Mouse (Mus musculus) left cerebral cortex, postnatal 25 days (tissue): Measurements from ENCODE around the gene Hoxb1. TPM values are rescaled to one million over a fixed set of nuclear protein-coding genes. Genes with fewer than 3 reads are reported as not detected.

ENCODE experiments used
- DNase-seq, 2 experiments: peaks; one replicate each; pipeline ENCODE4 v3.0.0; 2022; ENCODE audit warnings: low spot score in 2 of 2, mixed read lengths in 1 of 2
- intact Hi-C: fragments of 180-260 bp; cut with DNase I; formaldehyde crosslinking; loops from one replicate; pipeline ENCODE4 v1.15.1; 2025
- total RNA-seq, 2 experiments: library from RNA; stranded (reverse); gene quantifications; 2 replicates each; pipeline ENCODE4 v1.2.3; 2021

Hoxb1 gene
- total RNA-seq: not detected

DNA sequence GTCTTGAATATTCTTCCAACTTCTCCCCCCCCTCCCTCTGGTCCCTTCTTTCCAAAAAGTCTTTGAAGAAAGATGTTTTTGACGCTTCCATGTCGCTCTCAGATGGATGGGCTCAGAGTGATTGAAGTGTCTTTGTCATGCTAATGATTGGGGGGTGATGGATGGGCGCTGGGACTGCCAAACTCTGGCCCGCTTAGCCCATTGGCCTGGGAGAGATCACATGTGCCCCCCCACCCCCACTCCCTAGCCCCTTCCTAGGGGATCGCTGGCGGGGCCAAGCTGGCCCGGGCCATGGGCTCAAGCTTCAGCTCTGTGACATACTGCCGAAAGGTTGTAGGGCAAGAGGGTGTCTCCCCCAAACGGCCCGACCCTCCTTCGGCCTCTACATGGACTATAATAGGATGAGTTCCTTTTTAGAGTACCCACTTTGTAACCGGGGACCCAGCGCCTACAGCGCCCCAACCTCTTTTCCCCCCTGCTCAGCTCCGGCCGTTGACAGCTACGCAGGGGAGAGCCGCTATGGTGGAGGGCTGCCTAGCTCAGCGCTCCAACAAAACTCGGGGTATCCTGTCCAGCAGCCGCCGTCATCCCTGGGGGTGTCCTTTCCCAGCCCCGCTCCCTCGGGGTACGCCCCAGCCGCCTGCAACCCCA is at the start of gene Hoxb1:
TSS of gene Hoxb1 (plus strand) at position 312 of the 651 bp plus-strand sequence.
- intact Hi-C loops: no loop called here
- DNase-seq: no peak

DNA sequence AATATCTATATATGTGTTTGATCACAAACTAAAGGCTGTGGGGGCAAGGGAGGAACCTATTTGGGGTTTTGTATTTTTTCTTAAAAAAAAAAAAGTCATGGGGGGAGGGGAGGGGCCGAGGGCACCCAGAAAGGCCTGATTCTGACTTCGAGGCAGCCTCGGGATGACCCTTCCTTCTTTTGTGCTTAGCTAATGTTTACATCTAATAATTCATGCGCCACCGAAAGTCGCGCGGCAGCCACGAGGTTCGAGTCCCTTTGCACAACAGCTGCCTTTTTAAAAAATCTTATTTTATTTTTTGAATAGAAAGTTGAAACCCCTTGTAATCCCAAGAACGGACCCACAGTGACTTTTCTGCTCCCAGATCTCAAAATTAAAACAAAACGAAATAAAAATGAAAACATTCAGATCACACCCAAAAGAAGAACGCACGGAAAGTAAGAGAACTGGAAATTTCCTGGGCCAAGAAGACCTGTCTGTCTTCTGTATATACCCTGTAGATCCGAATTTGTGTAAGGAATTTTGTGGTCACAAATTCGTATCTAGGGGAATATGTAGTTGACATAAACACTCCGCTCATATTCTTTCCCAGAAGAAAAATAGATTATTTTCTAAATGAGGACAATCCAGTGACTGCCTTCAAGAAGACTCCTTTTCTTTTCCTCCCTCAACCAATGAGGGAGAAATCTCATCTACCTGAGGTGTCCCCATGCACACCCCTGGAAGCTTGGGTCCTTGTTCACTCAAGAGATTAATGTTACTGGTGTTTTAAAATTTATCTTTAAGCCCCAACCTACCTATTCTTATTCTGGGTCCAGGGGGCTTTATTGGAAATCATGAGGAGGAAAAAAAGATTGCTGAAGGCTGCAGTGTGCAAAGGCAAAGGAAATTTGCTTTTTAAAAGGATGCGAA is 48.6 kb upstream of the Hoxb1 start:
- intact Hi-C loops: no loop called here
- DNase-seq: no peak

DNA sequence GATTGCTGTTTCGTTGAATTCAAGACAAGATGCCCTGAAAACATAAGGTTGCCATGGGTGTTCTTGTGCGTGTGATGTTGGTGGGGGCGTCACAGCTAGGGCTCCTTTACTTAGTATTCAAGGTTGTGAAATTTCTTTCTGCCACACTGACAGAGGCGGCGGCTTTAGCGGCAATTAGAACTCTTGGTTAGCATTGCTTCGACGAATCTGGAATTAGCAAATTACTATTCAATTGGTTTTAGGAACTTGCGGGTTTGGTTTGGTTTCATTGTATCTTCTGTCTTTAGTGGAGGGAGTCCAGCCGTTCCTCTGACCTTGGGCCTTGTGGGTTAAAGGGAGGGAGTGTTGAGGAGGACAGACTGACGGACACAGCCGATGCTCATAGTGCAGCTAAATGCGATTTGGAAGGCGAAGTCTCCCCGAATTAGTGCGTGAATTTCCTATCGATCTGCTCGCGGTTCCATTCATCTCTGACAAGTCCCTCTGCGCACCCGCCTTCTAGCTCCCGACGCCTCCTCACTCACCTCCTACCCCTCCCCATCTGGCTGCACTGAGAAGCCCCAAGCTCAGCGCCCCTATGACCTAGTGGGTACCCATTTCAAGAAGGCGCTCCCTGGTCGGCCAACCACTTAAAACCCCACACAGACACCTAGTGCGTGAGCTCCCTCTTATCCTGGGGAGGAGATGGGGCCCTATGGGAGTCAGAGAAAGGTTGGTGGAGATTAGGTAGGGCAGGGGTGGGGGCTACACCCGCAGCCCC is 47.8 kb upstream of the Hoxb1 start, which contains the start of gene Hoxb4:
TSS of gene Hoxb4 (plus strand) at position 660 of the 760 bp plus-strand sequence.
- DNase-seq: no peak
- intact Hi-C loops: no loop called here

DNA sequence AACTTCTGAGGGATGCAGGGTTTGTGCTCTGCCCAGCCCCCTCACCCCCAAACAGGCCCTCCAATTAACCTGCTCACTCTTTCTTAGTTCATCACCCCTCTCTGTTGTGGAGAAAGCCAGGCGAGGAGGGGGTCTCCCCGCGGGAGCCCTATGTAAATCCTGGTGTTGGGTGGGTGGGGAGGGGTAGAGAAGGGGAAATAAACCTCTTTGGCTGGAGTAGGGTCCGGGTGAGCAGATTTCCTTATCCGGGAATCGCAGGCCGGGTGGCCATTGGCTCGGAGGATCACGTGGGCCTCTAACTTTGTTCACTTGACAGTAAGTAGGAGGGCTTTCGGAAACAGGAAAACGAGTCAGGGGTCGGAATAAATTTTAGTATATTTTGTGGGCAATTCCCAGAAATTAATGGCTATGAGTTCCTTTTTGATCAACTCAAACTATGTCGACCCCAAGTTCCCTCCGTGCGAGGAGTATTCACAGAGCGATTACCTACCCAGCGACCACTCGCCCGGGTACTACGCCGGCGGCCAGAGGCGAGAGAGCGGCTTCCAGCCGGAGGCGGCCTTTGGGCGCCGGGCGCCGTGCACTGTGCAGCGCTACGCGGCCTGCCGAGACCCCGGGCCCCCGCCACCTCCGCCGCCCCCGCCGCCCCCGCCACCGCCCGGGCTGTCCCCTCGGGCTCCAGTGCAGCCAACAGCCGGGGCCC is 47.0 kb upstream of the Hoxb1 start:
- intact Hi-C loops: no loop called here
- DNase-seq: no peak

DNA sequence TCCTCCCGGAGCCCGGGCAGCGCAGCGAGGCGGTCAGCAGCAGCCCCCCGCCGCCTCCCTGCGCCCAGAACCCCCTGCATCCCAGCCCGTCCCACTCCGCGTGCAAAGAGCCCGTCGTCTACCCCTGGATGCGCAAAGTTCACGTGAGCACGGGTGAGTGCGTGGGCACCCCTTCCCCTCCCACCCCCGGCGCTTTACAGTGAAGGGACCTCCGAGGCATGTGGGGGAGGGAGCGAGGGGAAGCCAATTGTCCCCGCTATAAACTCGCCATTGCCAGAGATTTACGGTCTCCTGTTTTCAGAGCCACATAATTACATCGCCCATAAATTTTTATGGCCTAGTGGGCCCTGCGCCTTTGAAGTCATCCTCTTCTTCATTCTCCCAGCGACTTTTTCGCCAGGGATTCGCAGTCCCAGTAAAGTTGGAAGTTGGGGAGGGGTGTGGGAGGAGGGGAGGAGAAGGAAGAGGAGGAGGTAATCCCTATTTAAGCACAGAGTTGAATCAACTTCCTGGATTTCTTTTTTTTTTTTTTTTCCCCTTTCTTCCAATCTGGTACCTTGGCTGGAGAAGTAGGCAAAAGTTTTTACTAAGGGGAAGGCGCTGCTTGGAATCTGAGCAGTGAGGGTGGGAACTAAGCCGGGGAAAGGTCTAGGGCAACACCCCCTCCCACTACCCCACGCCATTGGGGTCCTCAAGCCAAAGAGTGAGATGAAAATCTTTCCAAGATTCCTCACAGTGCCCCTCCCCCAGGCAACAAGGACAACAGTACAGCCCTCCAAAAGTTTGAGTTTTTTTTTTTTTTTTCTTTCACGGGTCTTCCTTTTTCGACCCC is 46.3 kb upstream of the Hoxb1 start:
- intact Hi-C loops: no loop called here
- no peak for DNase-seq

DNA sequence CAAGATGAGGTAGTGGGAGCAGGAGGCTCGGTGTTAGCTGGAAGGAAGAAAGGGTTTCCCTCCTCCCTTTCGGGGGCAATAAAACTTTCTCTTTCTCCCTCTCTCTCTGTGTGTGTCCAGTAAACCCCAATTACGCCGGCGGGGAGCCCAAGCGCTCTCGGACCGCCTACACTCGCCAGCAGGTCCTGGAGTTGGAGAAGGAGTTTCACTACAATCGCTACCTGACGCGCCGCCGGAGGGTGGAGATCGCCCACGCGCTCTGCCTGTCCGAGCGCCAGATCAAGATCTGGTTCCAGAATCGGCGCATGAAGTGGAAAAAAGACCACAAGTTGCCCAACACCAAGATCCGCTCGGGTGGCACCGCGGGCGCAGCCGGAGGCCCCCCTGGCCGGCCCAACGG is 45.6 kb upstream of the Hoxb1 start:
- intact Hi-C loops: loop anchor here (10.0 kb wide), 1 partner anchor 145 kb away; no protein-coding TSS in a partner anchor
- no peak for DNase-seq

DNA sequence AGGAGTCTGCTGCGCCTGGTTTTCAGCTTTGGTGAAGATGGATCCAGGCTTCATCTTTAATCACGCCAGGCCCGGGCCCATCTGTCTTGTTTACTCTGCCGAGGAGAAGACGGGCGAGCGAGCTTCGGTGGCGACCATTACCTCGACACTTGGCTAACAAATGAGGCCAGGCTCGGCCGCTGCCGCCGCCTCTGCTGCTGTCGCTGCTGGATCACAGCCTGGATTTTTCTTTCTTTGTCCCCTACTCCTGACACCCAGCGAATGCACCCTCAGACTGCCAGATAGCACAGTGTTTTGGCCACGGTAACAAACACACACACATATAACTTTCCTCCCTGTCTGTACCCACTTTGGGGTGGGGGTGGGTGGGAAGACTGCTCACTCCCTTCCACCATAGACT is 44.9 kb upstream of the Hoxb1 start:
- intact Hi-C loops: loop anchor here (10.0 kb wide), 1 partner anchor 146 kb away; no protein-coding TSS in a partner anchor
- no peak for DNase-seq

DNA sequence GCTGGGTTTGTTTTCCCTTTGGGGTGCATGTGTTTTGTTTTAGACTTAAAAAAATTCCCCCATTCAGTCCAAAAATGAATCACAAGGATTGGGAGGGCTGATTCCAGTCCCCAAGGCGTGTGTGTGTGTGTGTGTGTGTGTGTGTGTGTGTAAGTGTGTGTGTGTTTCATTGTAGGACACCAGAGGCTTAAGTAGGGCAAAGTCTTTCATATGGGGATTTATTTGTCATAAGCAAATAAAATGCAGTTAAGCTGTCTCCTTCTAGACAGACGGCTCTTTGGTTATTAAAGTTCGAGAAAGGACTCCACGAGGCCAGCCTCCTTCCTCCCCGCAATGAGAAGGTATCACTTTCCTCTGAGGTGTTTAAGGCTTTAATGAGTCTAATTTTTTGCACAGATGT is 43.7 kb upstream of the Hoxb1 start:
- intact Hi-C loops: loop anchor here (10.0 kb wide), 1 partner anchor 147 kb away; no protein-coding TSS in a partner anchor
- DNase-seq: no peak

DNA sequence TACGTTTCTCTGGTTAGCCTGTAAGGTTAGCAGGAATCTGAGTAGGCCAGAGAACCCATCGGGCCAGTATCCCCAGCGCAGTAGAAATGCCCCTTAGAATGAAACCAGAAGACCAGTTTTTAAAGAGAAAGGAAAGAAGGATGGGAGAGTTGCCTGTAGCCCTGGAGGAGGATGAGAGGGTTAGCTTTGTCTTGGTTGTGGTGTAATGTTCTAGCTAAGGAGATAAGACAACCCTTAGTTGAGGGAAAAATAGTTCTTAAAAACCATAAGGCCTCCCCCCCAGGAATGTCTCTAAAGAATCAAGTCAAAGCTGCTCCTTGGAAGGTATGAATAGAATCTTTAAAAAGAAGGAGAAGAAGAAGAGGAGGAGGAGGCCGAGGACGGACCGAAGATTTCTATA is 42.8 kb upstream of the Hoxb1 start:
- intact Hi-C loops: loop anchor here (10.0 kb wide), 1 partner anchor 148 kb away; no protein-coding TSS in a partner anchor
- DNase-seq: no peak

DNA sequence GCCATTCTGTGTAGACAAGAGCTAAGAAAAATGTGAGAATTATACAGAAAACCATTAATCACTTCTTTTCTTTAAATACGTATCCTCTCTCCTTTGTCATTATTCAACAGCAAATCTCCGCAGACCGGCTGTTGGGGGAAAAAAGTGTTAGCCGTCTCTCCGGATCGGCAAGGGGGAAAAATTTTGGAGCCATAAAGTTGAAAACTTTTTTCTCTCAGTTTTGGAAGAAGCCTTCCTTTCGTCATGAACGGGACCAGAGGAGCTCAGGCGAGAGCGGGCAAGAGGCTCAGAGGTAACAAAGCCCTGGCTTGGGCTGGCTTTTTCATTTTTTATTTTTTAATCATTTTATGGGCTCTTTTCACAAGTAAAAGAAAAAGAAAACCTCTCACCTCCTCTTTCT is 42.4 kb upstream of the Hoxb1 start, which contains the start of gene Hoxb3:
TSS of gene Hoxb3 (plus strand) at position 173 of the 400 bp plus-strand sequence.
- DNase-seq: no peak
- intact Hi-C loops: loop anchor here (10.0 kb wide), 1 partner anchor 148 kb away; no protein-coding TSS in a partner anchor

DNA sequence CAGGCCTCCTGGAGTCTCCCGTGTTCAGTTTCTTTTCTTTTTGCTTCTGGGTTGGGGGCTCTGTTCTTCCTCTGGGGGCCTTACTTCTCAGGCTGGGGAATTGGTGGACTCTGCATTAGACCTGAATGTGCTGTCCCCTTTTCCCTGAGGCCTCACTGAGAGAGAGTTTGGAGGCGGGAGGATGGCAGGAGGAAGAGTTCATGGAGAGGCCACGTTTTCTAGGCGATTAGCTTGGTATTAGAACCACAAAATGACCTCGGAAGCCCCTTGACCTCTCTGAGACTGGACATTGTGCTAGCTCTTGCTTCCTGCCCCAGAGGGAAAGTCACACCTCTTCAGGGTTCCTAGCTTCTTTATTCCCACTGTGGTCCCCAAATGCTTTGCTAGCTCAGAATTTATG is 41.4 kb upstream of the Hoxb1 start:
- no peak for DNase-seq
- intact Hi-C loops: loop anchor here (10.0 kb wide), 1 partner anchor 149 kb away; no protein-coding TSS in a partner anchor

DNA sequence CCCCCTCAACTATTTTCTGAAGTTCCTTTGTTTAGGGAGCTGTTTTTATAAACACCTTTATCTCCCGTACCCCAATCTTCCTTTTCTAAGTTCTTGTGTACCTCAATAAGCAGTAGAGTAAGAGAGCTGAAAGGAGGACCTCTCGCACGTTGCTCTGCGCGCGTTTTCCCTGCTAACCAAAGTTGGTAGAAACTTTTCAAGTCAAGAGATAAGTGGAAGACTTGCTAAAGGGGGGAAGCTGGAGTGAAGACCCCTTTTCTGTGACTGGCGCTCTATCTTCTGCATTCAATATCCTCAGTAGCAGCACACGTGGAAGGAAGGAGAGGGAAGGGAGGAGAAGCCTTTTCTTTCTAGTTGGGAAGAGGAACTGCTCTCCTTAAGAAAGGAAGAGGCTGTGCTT is 40.6 kb upstream of the Hoxb1 start:
- no peak for DNase-seq
- intact Hi-C loops: loop anchor here (10.0 kb wide), 1 partner anchor 150 kb away; no protein-coding TSS in a partner anchor

DNA sequence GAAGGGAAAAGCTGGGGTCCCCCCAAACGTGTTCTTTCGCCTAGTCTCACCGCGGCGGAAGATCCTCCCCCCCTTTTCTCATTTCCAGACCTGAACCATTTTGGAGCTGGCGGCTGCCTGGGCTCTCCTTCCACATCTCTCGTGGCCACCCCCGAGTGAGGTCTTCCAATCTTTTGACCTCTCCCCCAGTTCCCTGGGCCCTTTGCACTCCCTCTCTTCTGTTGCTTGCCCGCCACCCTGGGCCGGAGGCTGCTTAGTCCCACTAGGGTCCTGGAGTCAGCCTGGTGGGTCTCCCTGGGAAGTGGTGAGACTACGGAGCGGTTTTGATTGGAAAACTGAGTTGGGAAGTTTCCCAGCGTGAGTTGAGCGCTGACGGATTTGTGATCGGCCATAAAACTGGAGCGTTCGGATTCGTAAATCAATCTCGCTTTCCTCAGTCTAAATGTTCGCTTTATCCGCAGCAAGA is 39.8 kb upstream of the Hoxb1 start:
- intact Hi-C loops: loop anchor here (10.0 kb wide), 1 partner anchor 151 kb away; no protein-coding TSS in a partner anchor
- no peak for DNase-seq

DNA sequence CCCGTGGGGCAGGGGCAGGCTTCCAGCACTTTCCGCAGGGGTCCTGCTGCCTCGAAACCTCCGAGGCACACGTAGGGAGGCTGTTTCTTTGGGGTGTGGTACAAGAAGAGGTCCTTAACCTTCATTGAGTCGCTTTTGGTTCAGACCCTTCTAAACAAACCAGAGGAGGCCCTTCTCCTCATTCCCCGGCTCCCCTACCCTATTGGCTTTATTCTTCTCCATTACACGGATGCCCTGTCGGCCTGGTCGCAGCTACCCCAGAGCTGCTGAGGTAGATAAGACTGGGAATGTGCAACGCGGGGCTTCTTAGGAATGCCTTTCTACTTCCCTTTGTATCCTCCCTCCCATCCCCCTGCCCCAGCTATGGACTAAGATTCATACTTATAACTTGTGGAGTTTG is 38.8 kb upstream of the Hoxb1 start:
- DNase-seq: no peak
- intact Hi-C loops: loop anchor here (10.0 kb wide), 1 partner anchor 152 kb away; no protein-coding TSS in a partner anchor

DNA sequence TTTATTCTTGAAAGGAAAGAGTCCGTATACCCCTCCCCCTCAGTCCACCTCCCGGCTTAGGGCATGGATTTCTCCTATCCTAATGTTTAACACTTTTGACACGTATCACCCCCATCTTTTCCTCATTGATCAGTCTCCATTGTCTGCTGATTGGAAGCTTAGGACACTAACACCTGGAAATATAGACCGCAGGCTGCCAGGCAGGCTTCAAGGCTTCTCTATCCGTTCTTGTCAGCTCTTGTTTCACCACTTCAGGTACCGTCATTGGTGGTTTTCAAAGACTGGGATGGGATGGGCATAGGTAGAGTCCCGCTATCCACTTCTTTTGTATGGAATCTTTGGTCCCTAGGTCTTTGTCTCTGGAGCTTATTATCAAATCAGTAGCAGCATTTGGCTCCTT is 38.4 kb upstream of the Hoxb1 start:
- intact Hi-C loops: loop anchor here (10.0 kb wide), 1 partner anchor 152 kb away; no protein-coding TSS in a partner anchor
- no peak for DNase-seq

DNA sequence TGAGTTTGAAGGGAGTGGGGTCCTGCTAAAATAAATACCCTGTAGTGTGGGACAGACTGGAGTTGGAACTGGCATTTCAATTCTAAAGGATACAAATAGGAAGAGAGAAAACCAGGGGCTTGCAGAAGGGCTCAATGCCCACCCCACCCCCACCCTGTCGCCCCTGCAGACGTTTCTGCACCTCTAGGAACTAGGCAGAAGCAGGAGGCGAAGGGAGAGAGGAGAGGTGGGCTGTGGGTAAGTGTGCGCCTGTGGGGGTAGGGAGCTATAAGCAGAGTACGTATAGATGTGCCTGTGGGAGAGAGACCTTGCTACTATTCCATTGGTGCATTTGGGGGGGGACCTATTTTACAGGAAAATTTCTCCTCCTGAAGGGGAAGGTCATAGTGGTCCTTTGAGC is 37.8 kb upstream of the Hoxb1 start:
- intact Hi-C loops: loop anchor here (10.0 kb wide), 1 partner anchor 153 kb away; no protein-coding TSS in a partner anchor
- DNase-seq: no peak

DNA sequence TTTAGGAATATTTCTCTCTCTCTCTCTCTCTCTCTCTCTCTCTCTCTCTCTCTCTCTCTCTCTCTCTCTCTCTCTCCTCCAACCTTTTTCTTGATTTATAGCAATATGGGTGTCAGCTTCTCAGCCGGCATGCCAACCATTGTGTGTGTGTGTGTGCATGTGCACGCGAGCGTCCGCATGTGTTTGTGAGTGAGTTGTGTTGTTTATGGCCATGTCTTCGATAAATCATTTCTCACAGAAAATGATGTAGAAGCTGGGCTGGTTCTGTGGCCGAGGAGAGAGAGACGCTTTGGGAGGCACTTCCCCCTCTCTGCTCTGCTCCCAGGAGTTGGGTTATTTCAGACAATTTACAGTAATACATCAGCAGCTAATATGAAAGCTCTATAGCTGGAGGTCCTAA is 36.9 kb upstream of the Hoxb1 start:
- intact Hi-C loops: loop anchor here (10.0 kb wide), 1 partner anchor 154 kb away; no protein-coding TSS in a partner anchor
- DNase-seq: no peak

DNA sequence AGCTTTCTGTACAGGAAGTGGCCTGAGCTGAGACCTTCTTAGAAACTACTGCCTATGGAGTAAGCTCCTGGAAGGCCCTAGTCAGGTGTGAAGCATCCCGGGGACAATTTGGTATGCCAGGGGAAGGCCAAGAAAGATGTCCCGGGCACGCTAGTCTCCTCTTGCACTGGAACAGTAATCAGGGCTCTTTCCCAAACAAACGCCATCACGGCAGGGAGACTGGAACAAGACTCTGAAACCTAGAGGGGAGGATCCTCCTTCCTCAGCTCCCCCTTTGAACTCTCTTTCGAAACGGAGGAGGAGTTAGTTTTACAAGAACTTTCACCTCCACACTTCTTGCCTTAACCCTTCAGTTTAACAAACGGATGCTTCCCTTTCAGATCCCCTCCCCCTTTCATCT is 33.4 kb upstream of the Hoxb1 start:
- intact Hi-C loops: loop anchor here (10.0 kb wide), 1 partner anchor 417 kb away; the partner anchor contains the start of gene B4galnt2
- DNase-seq: no peak
